Mouse (Mus musculus): ENCODE data around the gene Cab39l. TPM values are rescaled to one million over a fixed set of nuclear protein-coding genes. Genes with fewer than 3 reads are reported as not detected.

Gene Cab39l
- polyA plus RNA-seq, 1 experiment from 2014 or later, result 40.7 TPM

GRCm38 (mm10) chr14:59624326-59624885 is 183.6 kb downstream of the Cab39l start:
- H3K36me3 ChIP-seq, result no peaks in the 10 kb centered on the region
- no peak overlapping the region for H3K9ac ChIP-seq
- WGBS, result 24% methylated on average over 9 of the region's 9 CpGs
- peaks cover 21% of the 10 kb centered on the region for H3K27me3 ChIP-seq
- ATAC-seq (ENCODE audit: insufficient number of reproducible peaks, insufficient read depth, low FRiP score, low TSS enrichment), result no peak
- H3K9me3 ChIP-seq, result no peaks in the 10 kb centered on the region
- no peak overlapping the region; the same call in 1 of the 2 replicates for H3K4me3 ChIP-seq
- H3K27ac ChIP-seq, result no peak overlapping the region
- H3K4me2 ChIP-seq (replicated peaks), result peak overlapping the region; percentile 85
- H3K4me1 ChIP-seq, result peaks cover 18% of the 10 kb centered on the region

- Histone ChIP-seq H3K9ac (peak within 1 kb of the TSS; percentile 85), H3K4me3 (peak within 1 kb of the TSS; percentile 67), H3K4me2 (replicated peaks) (peak within 1 kb of the TSS; percentile 85), H3K4me1 (peaks cover 24% of the 10 kb centered on the region), H3K36me3 (peaks cover 9% of the 10 kb centered on the region), H3K27me3 (peaks cover 23% of the 10 kb centered on the region), H3K27ac (peak within 1 kb of the TSS; percentile 86), H3K9me3 (no peaks in the 10 kb centered on the region)
- ATAC-seq (ENCODE audit: insufficient number of reproducible peaks, insufficient read depth, low FRiP score, low TSS enrichment), result peak; percentile 73
- WGBS, result under 1% methylated on average over 65 of the region's 65 CpGs
Measured at GRCm38 (mm10) chr14:59625158-59625805, 184.5 kb downstream of the Cab39l start, which contains the start of gene Shisa2. Gene Shisa2, plus strand, starts transcription at chr14:59625308.

GRCm38 (mm10) chr14:59625806-59626364 is 185.1 kb downstream of the Cab39l start:
- H3K9ac ChIP-seq, result peak overlapping the region; percentile 85
- peak overlapping the region; percentile 86 for H3K27ac ChIP-seq
- peak overlapping the region; percentile 85 for H3K4me2 ChIP-seq (replicated peaks)
- WGBS, result under 1% methylated on average over 51 of the region's 51 CpGs
- peaks cover 9% of the 10 kb centered on the region for H3K36me3 ChIP-seq
- peak overlapping the region; percentile 67 for H3K4me3 ChIP-seq
- peaks cover 24% of the 10 kb centered on the region for H3K4me1 ChIP-seq
- H3K9me3 ChIP-seq, result no peaks in the 10 kb centered on the region
- H3K27me3 ChIP-seq, result peaks cover 23% of the 10 kb centered on the region
- ATAC-seq (ENCODE audit: insufficient number of reproducible peaks, insufficient read depth, low FRiP score, low TSS enrichment), result no peak

GRCm38 (mm10) chr14:59626711-59627110 is 185.9 kb downstream of the Cab39l start:
- no peak for ATAC-seq (ENCODE audit: insufficient number of reproducible peaks, insufficient read depth, low FRiP score, low TSS enrichment)
- H3K27ac ChIP-seq, result peak overlapping the region; percentile 75
- no peaks in the 10 kb centered on the region for H3K9me3 ChIP-seq
- H3K4me1 ChIP-seq, result peaks cover 24% of the 10 kb centered on the region
- peak overlapping the region; percentile 67 for H3K4me3 ChIP-seq
- peaks cover 9% of the 10 kb centered on the region for H3K36me3 ChIP-seq
- 16% methylated on average over 8 of the region's 8 CpGs for WGBS
- H3K27me3 ChIP-seq, result peaks cover 23% of the 10 kb centered on the region
- H3K4me2 ChIP-seq (replicated peaks), result peak overlapping the region; percentile 85
- peak overlapping the region; percentile 85 for H3K9ac ChIP-seq

- Histone ChIP-seq H3K4me1 (peaks cover 24% of the 10 kb centered on the region), H3K36me3 (peaks cover 9% of the 10 kb centered on the region), H3K4me2 (replicated peaks) (peak overlapping the region; percentile 85), H3K27ac (peak overlapping the region; percentile 75), H3K4me3 (peak overlapping the region; percentile 67), H3K27me3 (peaks cover 23% of the 10 kb centered on the region), H3K9ac (peak overlapping the region; percentile 85), H3K9me3 (no peaks in the 10 kb centered on the region)
- ATAC-seq (ENCODE audit: insufficient number of reproducible peaks, insufficient read depth, low FRiP score, low TSS enrichment), result no peak
- 13% methylated on average over 9 of the region's 9 CpGs for WGBS
Measured at GRCm38 (mm10) chr14:59627142-59627680, 186.4 kb downstream of the Cab39l start.

GRCm38 (mm10) chr14:59627823-59628222 is 187.1 kb downstream of the Cab39l start:
- Histone ChIP-seq H3K4me1 (peaks cover 24% of the 10 kb centered on the region), H3K27me3 (peaks cover 23% of the 10 kb centered on the region), H3K4me2 (replicated peaks) (peak overlapping the region; percentile 85), H3K9ac (peak overlapping the region; percentile 85), H3K4me3 (peak overlapping the region; percentile 67), H3K9me3 (no peaks in the 10 kb centered on the region), H3K27ac (0 out of 2 replicates have a peak overlapping the region, but pooled peaks have one; percentile 11), H3K36me3 (peaks cover 9% of the 10 kb centered on the region)
- 23% methylated on average over 7 of the region's 7 CpGs for WGBS
- ATAC-seq (ENCODE audit: insufficient number of reproducible peaks, insufficient read depth, low FRiP score, low TSS enrichment), result peak; percentile 44; the same call in 1 of the 2 replicates

GRCm38 (mm10) chr14:59629308-59629707 is 188.5 kb downstream of the Cab39l start:
- Histone ChIP-seq H3K4me1 (peaks cover 24% of the 10 kb centered on the region), H3K36me3 (peaks cover 9% of the 10 kb centered on the region), H3K4me2 (replicated peaks) (no peak overlapping the region), H3K9ac (no peak overlapping the region), H3K9me3 (no peaks in the 10 kb centered on the region), H3K27ac (no peak overlapping the region), H3K27me3 (peaks cover 23% of the 10 kb centered on the region), H3K4me3 (no peak overlapping the region)
- 88% methylated on average over 15 of the region's 15 CpGs for WGBS
- no peak for ATAC-seq (ENCODE audit: insufficient number of reproducible peaks, insufficient read depth, low FRiP score, low TSS enrichment)

- Histone ChIP-seq H3K4me2 (replicated peaks) (no peak overlapping the region), H3K9ac (no peak overlapping the region), H3K27me3 (peaks cover 23% of the 10 kb centered on the region), H3K27ac (no peak overlapping the region), H3K4me3 (no peak overlapping the region), H3K9me3 (no peaks in the 10 kb centered on the region), H3K4me1 (peaks cover 24% of the 10 kb centered on the region), H3K36me3 (peaks cover 9% of the 10 kb centered on the region)
- 91% methylated on average over 9 of the region's 9 CpGs for WGBS
- no peak for ATAC-seq (ENCODE audit: insufficient number of reproducible peaks, insufficient read depth, low FRiP score, low TSS enrichment)
Measured at GRCm38 (mm10) chr14:59630096-59630495, 189.3 kb downstream of the Cab39l start.

- H3K4me3 ChIP-seq, result no peak overlapping the region
- whole genome bisulfite sequencing, result 89% methylated on average over 6 of the region's 6 CpGs
- peaks cover 13% of the 10 kb centered on the region for H3K27me3 ChIP-seq
Measured at GRCm38 (mm10) chr14:59632067-59632466, 191.3 kb downstream of the Cab39l start.

GRCm38 (mm10) chr14:59633295-59633898 is 192.6 kb downstream of the Cab39l start:
- no peak for ATAC-seq (ENCODE audit: insufficient number of reproducible peaks, insufficient read depth, low FRiP score, low TSS enrichment)
- Histone ChIP-seq H3K36me3 (peaks cover 9% of the 10 kb centered on the region), H3K4me1 (0 out of 2 replicates have a peak, but pooled peaks cover 6% of the 10 kb centered on the region), H3K4me3 (no peak overlapping the region), H3K9me3 (no peaks in the 10 kb centered on the region), H3K27me3 (peaks cover 2% of the 10 kb centered on the region; the same call in 1 of the 2 replicates), H3K27ac (no peak overlapping the region), H3K4me2 (replicated peaks) (no peak overlapping the region), H3K9ac (no peak overlapping the region)
- WGBS, result 64% methylated on average over 5 of the region's 5 CpGs

More at GRCm38 (mm10) chr14:59632067-59632466, 191.3 kb downstream of the Cab39l start:
- no peak for ATAC-seq (ENCODE audit: insufficient number of reproducible peaks, insufficient read depth, low FRiP score, low TSS enrichment)
- H3K36me3 ChIP-seq, result peaks cover 9% of the 10 kb centered on the region
- peaks cover 17% of the 10 kb centered on the region for H3K4me1 ChIP-seq
- no peak overlapping the region for H3K9ac ChIP-seq
- H3K27ac ChIP-seq, result no peak overlapping the region
- no peak overlapping the region for H3K4me2 ChIP-seq (replicated peaks)
- H3K9me3 ChIP-seq, result no peaks in the 10 kb centered on the region

GRCm38 (mm10) chr14:59633988-59634387 is 193.2 kb downstream of the Cab39l start:
- H3K9me3 ChIP-seq, result no peaks in the 10 kb centered on the region
- 0 out of 2 replicates have a peak, but pooled peaks cover 9% of the 10 kb centered on the region for H3K4me1 ChIP-seq
- no peak overlapping the region for H3K9ac ChIP-seq
- no peak overlapping the region for H3K4me3 ChIP-seq
- H3K27ac ChIP-seq, result no peak overlapping the region
- H3K36me3 ChIP-seq, result peaks cover 9% of the 10 kb centered on the region
- H3K27me3 ChIP-seq, result peaks cover 2% of the 10 kb centered on the region; the same call in 1 of the 2 replicates
- H3K4me2 ChIP-seq (replicated peaks), result no peak overlapping the region
- WGBS, result 69% methylated on average over 9 of the region's 9 CpGs
- no peak for ATAC-seq (ENCODE audit: insufficient number of reproducible peaks, insufficient read depth, low FRiP score, low TSS enrichment)
